Mouse (Mus musculus) lung, embryonic 15.5 days (tissue): ENCODE measurements around the gene Gm6034. TPM values are rescaled to one million over a fixed set of nuclear protein-coding genes. Genes with fewer than 3 reads are reported as not detected.
"Not testable (repeated sequence)": the region's sequence is repeated elsewhere in the genome, so short reads cannot be mapped to it uniquely, and the experiment has no call there.

ENCODE experiments used
- ATAC-seq: fragments of 200-750 bp; cut with Nextera tagmentation; 2 replicates; pipeline ENCODE4 v1.8.0; 2017; ENCODE audit warnings: moderate number of reproducible peaks, borderline replicate concordance; ENCODE audit not compliant: low FRiP score, low TSS enrichment; ENCODE audit errors: extremely low read depth
- H3K27ac ChIP-seq: fragments of 300-500 bp; sonication (generic); 2 replicates; pipeline ENCODE4 v1.5.1; 2015; ENCODE audit warnings: moderate library complexity, mild to moderate bottlenecking, inconsistent platforms
- H3K27me3 ChIP-seq: fragments of 300-500 bp; sonication (generic); 2 replicates; pipeline ENCODE4 v1.6.1; 2015; ENCODE audit warnings: inconsistent platforms
- H3K36me3 ChIP-seq: fragments of 300-500 bp; sonication (generic); 2 replicates; pipeline ENCODE4 v1.6.1; 2015; ENCODE audit warnings: inconsistent platforms
- H3K4me1 ChIP-seq: fragments of 300-500 bp; sonication (generic); 2 replicates; pipeline ENCODE4 v1.6.1; 2015; ENCODE audit warnings: inconsistent platforms
- H3K4me2 ChIP-seq: fragments of 300-500 bp; sonication (generic); 2 replicates; pipeline ENCODE4 v1.6.1; 2015; ENCODE audit warnings: inconsistent platforms, mild to moderate bottlenecking, moderate library complexity
- H3K4me3 ChIP-seq: fragments of 300-500 bp; sonication (generic); 2 replicates; pipeline ENCODE4 v1.5.1; 2015; ENCODE audit warnings: mild to moderate bottlenecking, inconsistent platforms
- H3K9ac ChIP-seq: fragments of 300-500 bp; sonication (generic); 2 replicates; pipeline ENCODE4 v1.6.1; 2015; ENCODE audit warnings: inconsistent platforms
- H3K9me3 ChIP-seq: fragments of 300-500 bp; sonication (generic); 2 replicates; pipeline ENCODE4 v1.6.1; 2016; ENCODE audit warnings: inconsistent platforms
- WGBS: fragments of 180-500 bp; shearing (Covaris S2); methylation state at CpG from one replicate; pipeline ENCODE4 v1.1.7; 2015; 5-methylcytosine and 5-hydroxymethylcytosine counted together
- polyA plus RNA-seq: library from polyadenylated mRNA; unstranded; fragments of >200 nt; fragmentation: Nextera tagmentation; extraction: Ambion mirVana; gene quantifications from 2 replicates; pipeline ENCODE4 v1.2.1, GENCODE M21; 2015

The Gm6034 gene
- polyA plus RNA-seq, 1 experiment from 2014 or later = not detected

GRCm38 (mm10) chr17:36092520-36092919 lies 49.8 kb downstream of the Gm6034 start:
- H3K4me2 ChIP-seq, H3K27ac ChIP-seq, H3K4me3 ChIP-seq, H3K9ac ChIP-seq, H3K27me3 ChIP-seq, H3K4me1 ChIP-seq, H3K9me3 ChIP-seq, H3K36me3 ChIP-seq, ATAC-seq: not testable (repeated sequence)

DNA sequence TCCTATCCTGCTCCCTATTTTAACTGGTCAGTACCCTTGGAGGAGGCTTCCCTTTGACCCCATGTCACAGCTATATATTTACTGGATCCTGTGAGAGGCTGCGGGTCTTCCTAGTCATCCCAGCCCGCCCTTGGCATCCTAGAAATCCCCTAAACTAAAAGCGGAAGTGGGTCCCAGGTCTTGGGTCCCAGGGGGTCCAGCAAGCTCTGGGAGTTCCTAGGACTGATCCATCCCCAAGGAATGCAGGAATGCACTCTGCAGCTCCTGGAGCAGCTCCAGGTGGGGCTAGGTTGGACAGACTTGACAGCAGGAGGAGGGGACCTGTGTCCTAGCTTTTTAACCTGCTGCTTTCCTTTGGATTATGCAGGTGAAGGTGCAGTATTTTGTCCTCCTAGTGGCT lies 51.2 kb downstream of the Gm6034 start:
- Histone ChIP-seq H3K36me3 (no peaks in the 10 kb centered on the region), H3K27ac (no peak overlapping the region), H3K27me3 (no peaks in the 10 kb centered on the region), H3K4me2 (no peak overlapping the region), H3K4me3 (no peak overlapping the region), H3K9ac (no peak overlapping the region), H3K9me3 (no peaks in the 10 kb centered on the region), H3K4me1 (no peaks in the 10 kb centered on the region)
- 16% methylated on average over 3 of the region's 3 CpGs for WGBS
- no peak for ATAC-seq

- H3K36me3 ChIP-seq, H3K4me2 ChIP-seq, H3K27ac ChIP-seq, H3K4me3 ChIP-seq, H3K4me1 ChIP-seq, H3K9ac ChIP-seq, ATAC-seq, H3K27me3 ChIP-seq, H3K9me3 ChIP-seq: not testable (repeated sequence)
- whole genome bisulfite sequencing = 65% methylated on average over 2 of the region's 2 CpGs
These were observed 56.8 kb downstream of the Gm6034 start for GRCm38 (mm10) chr17:36099603-36100002.

GRCm38 (mm10) chr17:36102091-36102490 lies 59.3 kb downstream of the Gm6034 start:
- H3K9ac ChIP-seq, H3K4me2 ChIP-seq, H3K9me3 ChIP-seq, ATAC-seq, H3K27ac ChIP-seq, H3K36me3 ChIP-seq, H3K4me3 ChIP-seq, H3K4me1 ChIP-seq, H3K27me3 ChIP-seq: not testable (repeated sequence)
- 90% methylated on average over 12 of the region's 12 CpGs for WGBS

Other genes starting within 250 kb of the Gm6034 start
- gene Ier3, start 221.3 kb upstream of the Gm6034 start, polyA plus RNA-seq = 17.9 and 21.0 TPM in 2 replicates
- 50.1 and 54.4 TPM in 2 replicates for gene Flot1, start 219.7 kb upstream of the Gm6034 start, polyA plus RNA-seq
- 1,042 and 1,079 TPM in 2 replicates for gene Tubb5, start 204.7 kb upstream of the Gm6034 start, polyA plus RNA-seq
- 24.1 and 24.7 TPM in 2 replicates for gene Mdc1, start 201.4 kb upstream of the Gm6034 start, polyA plus RNA-seq
- gene Nrm, start 181.6 kb upstream of the Gm6034 start, polyA plus RNA-seq = 71.0 and 73.3 TPM in 2 replicates
- gene Ppp1r18, start 177.4 kb upstream of the Gm6034 start, polyA plus RNA-seq = 21.3 and 23.4 TPM in 2 replicates
- gene Dhx16, start 163.1 kb upstream of the Gm6034 start, polyA plus RNA-seq = 42.0 and 42.1 TPM in 2 replicates
- gene 2310061I04Rik, start 145.5 kb upstream of the Gm6034 start, polyA plus RNA-seq = 20.5 and 21.2 TPM in 2 replicates
- gene Atat1, start 132.9 kb upstream of the Gm6034 start, polyA plus RNA-seq = 58.3 and 63.6 TPM in 2 replicates
- 73.9 and 77.5 TPM in 2 replicates for gene Mrps18b, start 126.6 kb upstream of the Gm6034 start, polyA plus RNA-seq
- 35.9 and 38.2 TPM in 2 replicates for gene Ppp1r10, start 126.5 kb upstream of the Gm6034 start, polyA plus RNA-seq
- 71.6 and 87.8 TPM in 2 replicates for gene Abcf1, start 73.2 kb upstream of the Gm6034 start, polyA plus RNA-seq
- 49.4 and 50.3 TPM in 2 replicates for gene Gnl1, start 63.1 kb upstream of the Gm6034 start, polyA plus RNA-seq
- gene Prr3, start 62.7 kb upstream of the Gm6034 start, polyA plus RNA-seq = 29.3 and 32.4 TPM in 2 replicates
- 2.2 and 3.2 TPM in 2 replicates for gene H2-T24, start 22.4 kb upstream of the Gm6034 start, polyA plus RNA-seq
- 6.1 and 8.4 TPM in 2 replicates for gene H2-T23, start 10.1 kb upstream of the Gm6034 start, polyA plus RNA-seq
- gene H2-T22, start 214 bp upstream of the Gm6034 start, polyA plus RNA-seq = 16.1 and 18.4 TPM in 2 replicates
- gene Gm11127, start 15.4 kb downstream of the Gm6034 start, polyA plus RNA-seq = not detected in 2 replicates
- gene Gm19684, start 78.7 kb downstream of the Gm6034 start, polyA plus RNA-seq = not detected in 2 replicates
- 0.19 TPM in 1 of 2 replicates, not detected in the other for gene Gm7030, start 86.5 kb downstream of the Gm6034 start, polyA plus RNA-seq
- gene Gm8909, start 125.6 kb downstream of the Gm6034 start, polyA plus RNA-seq = 35.2 and 39.5 TPM in 2 replicates
- 0.59 and 0.71 TPM in 2 replicates for gene H2-T3, start 147.3 kb downstream of the Gm6034 start, polyA plus RNA-seq
- 177 and 178 TPM in 2 replicates for gene Rpp21, start 215.1 kb downstream of the Gm6034 start, polyA plus RNA-seq
- gene Trim39, start 229.3 kb downstream of the Gm6034 start, polyA plus RNA-seq = 15.1 and 15.8 TPM in 2 replicates
- 0.17 and 0.19 TPM in 2 replicates for gene H2-M10.2, start 243.5 kb downstream of the Gm6034 start, polyA plus RNA-seq